Mouse (Mus musculus): ENCODE results near the gene Nos1ap.
A peak's percentile ranks its signal among the peaks of the same experiment; 100 is the strongest.

Gene Nos1ap

DNA sequence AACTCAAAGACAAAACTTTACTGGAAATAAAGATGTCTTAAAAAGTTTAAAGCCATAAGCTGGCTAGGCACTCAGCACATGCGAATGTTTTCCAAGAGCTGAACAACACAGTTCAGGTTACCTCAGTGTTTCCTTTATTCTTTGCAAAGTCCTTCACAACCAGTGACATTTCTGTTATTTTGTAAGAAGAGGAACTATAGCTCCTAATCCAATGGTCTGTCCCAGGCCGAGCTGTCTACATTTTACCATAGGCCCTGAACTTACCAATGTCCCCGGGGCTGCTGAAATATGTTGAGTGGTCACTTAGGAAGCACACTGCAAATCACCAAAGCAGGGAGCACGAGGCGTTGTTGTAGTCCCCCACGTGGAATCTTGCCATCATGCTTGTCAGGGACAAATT is 319.4 kb downstream of the Nos1ap start:
- no peak for DNase-seq

DNA sequence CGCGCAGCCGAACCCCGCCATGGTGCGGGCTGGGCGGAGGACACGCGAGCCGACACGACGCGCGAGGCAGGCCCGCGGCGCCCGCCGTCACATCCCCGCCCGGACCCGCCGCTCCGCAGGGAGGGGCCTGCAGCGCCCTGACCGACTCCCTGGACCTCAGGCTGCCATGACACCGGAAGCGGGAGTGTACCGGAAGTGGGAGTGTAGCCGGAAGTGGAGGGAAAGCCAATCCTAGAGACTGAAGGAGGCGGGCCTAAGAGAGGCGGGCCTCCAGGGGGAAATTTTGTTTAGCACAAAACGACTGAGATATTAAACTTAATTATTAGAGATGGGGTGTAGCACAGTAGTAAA is 334.1 kb downstream of the Nos1ap start:
- peak; percentile 90 for DNase-seq

DNA sequence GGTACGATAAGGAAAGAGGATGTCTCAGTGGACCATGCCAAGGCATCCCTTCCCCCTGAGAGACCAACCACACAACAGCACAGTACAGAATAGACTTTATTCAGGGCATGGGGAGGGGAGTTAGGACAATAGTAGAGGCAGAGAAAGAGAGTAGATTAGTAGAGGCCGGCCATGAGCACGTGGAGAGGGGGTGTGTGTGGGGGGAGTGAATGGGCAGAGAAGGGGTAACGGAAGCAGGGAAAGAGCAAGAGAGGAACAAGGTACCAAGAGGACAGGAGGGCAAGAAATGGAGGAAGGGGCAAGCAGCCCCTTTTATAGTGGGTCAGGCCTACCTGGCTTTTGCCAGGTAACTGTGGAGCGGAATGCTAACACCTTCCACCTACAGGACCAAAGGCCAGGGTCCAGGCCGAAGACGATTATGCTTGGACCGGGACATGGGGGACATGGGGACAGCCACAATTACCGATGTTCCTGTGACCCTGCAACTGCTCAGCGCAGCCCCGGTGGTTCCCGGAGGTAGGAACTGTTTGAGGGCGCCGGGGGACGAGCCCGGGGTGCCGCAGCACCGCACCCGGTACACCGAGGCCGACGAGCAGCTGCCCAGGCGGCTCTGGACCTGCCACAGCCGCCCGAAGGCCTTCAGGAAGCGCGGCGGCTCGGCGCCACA is 334.6 kb downstream of the Nos1ap start:
- no peak for DNase-seq

Measured in cerebellum, adult 9-10 months (tissue).